Mouse (Mus musculus) spleen, adult 2 months (tissue): Measurements from ENCODE around the gene Slc22a20. TPM values are rescaled to one million over a fixed set of nuclear protein-coding genes. Genes with fewer than 3 reads are reported as not detected.

Source experiments
- DNase-seq, 2 experiments: peaks; one replicate each; pipeline versions ENCODE4 v3.0.0 to v3.0.0-alpha.2; 2012 to 2021; ENCODE audit warnings: low spot score in 2 of 2, low read depth in 1 of 2
- H3K27ac ChIP-seq: fragments of 200-500 bp; 2 replicates; pipeline ENCODE4 v1.5.1; 2012; ENCODE audit warnings: low read length, inconsistent platforms; ENCODE audit not compliant: insufficient read depth
- H3K27me3 ChIP-seq: fragments of 200-500 bp; 2 replicates; pipeline ENCODE4 v1.6.1; 2012; ENCODE audit warnings: mild to moderate bottlenecking, moderate library complexity, low read length, inconsistent platforms; ENCODE audit not compliant: control insufficient read depth, insufficient read depth
- H3K36me3 ChIP-seq: fragments of 200-500 bp; 2 replicates; pipeline ENCODE4 v1.6.1; 2012; ENCODE audit warnings: mild to moderate bottlenecking, low read length, inconsistent platforms; ENCODE audit not compliant: control insufficient read depth, insufficient read depth
- H3K4me1 ChIP-seq: fragments of 200-500 bp; 2 replicates; pipeline ENCODE4 v1.6.1; 2011; ENCODE audit warnings: inconsistent platforms; ENCODE audit not compliant: control insufficient read depth, insufficient read depth, insufficient read length
- H3K4me3 ChIP-seq: fragments of 200-500 bp; 2 replicates; pipeline ENCODE4 v1.5.1; 2011; ENCODE audit warnings: mild to moderate bottlenecking, inconsistent platforms; ENCODE audit not compliant: insufficient read depth, insufficient read length; ENCODE audit errors: extremely low read depth
- CTCF ChIP-seq: fragments of 200-500 bp; IDR thresholded peaks from 2 replicates; pipeline ENCODE4 v1.5.1; 2011; ENCODE audit warnings: mild to moderate bottlenecking, inconsistent platforms; ENCODE audit not compliant: insufficient read depth, insufficient read length, insufficient replicate concordance; ENCODE audit errors: extremely low read depth
- POLR2A ChIP-seq: fragments of 200-500 bp; IDR thresholded peaks from 2 replicates; pipeline ENCODE4 v1.6.1; 2011; ENCODE audit warnings: low read depth, low read length, inconsistent platforms
- WGBS: fragments of 180-500 bp; shearing (Covaris S2); methylation state at CpG from one replicate; pipeline ENCODE4 v1.1.7; 2018; 5-methylcytosine and 5-hydroxymethylcytosine counted together
- polyA plus RNA-seq: library from polyadenylated mRNA; depleted of rRNA; stranded (reverse); fragments of >200 nt; gene quantifications from 2 replicates; pipeline ENCODE4 v1.2.3, GENCODE M21; 2012

Gene Slc22a20
- polyA plus RNA-seq, 1 experiment, result not detected

GRCm38 (mm10) chr19:6007013-6007412 lies 21.1 kb upstream of the Slc22a20 start:
- Histone ChIP-seq H3K4me1 (0 out of 2 replicates have a peak, but pooled peaks cover 2% of the 10 kb centered on the region), H3K4me3 (no peak overlapping the region), H3K27me3 (no peaks in the 10 kb centered on the region), H3K27ac (no peak overlapping the region), H3K36me3 (peaks cover 44% of the 10 kb centered on the region)
- no peak for DNase-seq
- no peak for TF ChIP-seq CTCF
- TF ChIP-seq POLR2A, result no peak
- 96% methylated on average over 13 of the region's 13 CpGs for WGBS

GRCm38 (mm10) chr19:6005541-6005940 lies 19.6 kb upstream of the Slc22a20 start:
- no peak for DNase-seq
- peaks cover 42% of the 10 kb centered on the region for H3K36me3 ChIP-seq
- WGBS, result 93% methylated on average over 11 of the region's 11 CpGs

GRCm38 (mm10) chr19:5999969-6000368 lies 14.0 kb upstream of the Slc22a20 start:
- Histone ChIP-seq H3K4me1 (0 out of 2 replicates have a peak, but pooled peaks cover 2% of the 10 kb centered on the region), H3K36me3 (peaks cover 25% of the 10 kb centered on the region)
- 85% methylated on average over 5 of the region's 5 CpGs for WGBS

More at GRCm38 (mm10) chr19:6005541-6005940, 19.6 kb upstream of the Slc22a20 start:
- H3K27ac ChIP-seq, result no peak overlapping the region
- H3K4me3 ChIP-seq, result no peak overlapping the region
- no peak for TF ChIP-seq POLR2A
- no peak for TF ChIP-seq CTCF
- 0 out of 2 replicates have a peak, but pooled peaks cover 2% of the 10 kb centered on the region for H3K4me1 ChIP-seq
- H3K27me3 ChIP-seq, result no peaks in the 10 kb centered on the region

GRCm38 (mm10) chr19:5998180-5998579 lies 12.2 kb upstream of the Slc22a20 start:
- TF ChIP-seq CTCF, result no peak
- no peak for TF ChIP-seq POLR2A
- Histone ChIP-seq H3K27ac (no peak overlapping the region), H3K27me3 (no peaks in the 10 kb centered on the region), H3K4me1 (no peaks in the 10 kb centered on the region), H3K4me3 (no peak overlapping the region), H3K36me3 (peaks cover 33% of the 10 kb centered on the region)
- no peak for DNase-seq
- WGBS, result 96% methylated on average over 3 of the region's 3 CpGs

More at GRCm38 (mm10) chr19:5999969-6000368, 14.0 kb upstream of the Slc22a20 start:
- no peak for DNase-seq
- H3K27me3 ChIP-seq, result no peaks in the 10 kb centered on the region
- no peak overlapping the region for H3K4me3 ChIP-seq
- TF ChIP-seq CTCF (no peak), POLR2A (no peak)
- H3K27ac ChIP-seq, result no peak overlapping the region

GRCm38 (mm10) chr19:5994711-5995110 lies 8.8 kb upstream of the Slc22a20 start:
- DNase-seq, result no peak
- Histone ChIP-seq H3K4me3 (no peak overlapping the region), H3K36me3 (peaks cover 45% of the 10 kb centered on the region), H3K27me3 (no peaks in the 10 kb centered on the region), H3K4me1 (no peaks in the 10 kb centered on the region), H3K27ac (no peak overlapping the region)
- TF ChIP-seq POLR2A, result no peak
- no peak for TF ChIP-seq CTCF
- WGBS, result 93% methylated on average over 14 of the region's 14 CpGs

GRCm38 (mm10) chr19:5992012-5992411 lies 6.1 kb upstream of the Slc22a20 start:
- WGBS, result 58% methylated on average over 7 of the region's 7 CpGs
- Histone ChIP-seq H3K4me3 (no peak overlapping the region), H3K27me3 (no peaks in the 10 kb centered on the region), H3K4me1 (peaks cover 11% of the 10 kb centered on the region; the same call in 1 of the 2 replicates), H3K27ac (no peak overlapping the region), H3K36me3 (peaks cover 40% of the 10 kb centered on the region)
- no peak for DNase-seq
- TF ChIP-seq POLR2A (no peak), CTCF (no peak)

GRCm38 (mm10) chr19:5991467-5991866 lies 5.5 kb upstream of the Slc22a20 start:
- no peak for DNase-seq
- peaks cover 11% of the 10 kb centered on the region; the same call in 1 of the 2 replicates for H3K4me1 ChIP-seq
- 89% methylated on average over 7 of the region's 7 CpGs for WGBS
- no peak overlapping the region for H3K4me3 ChIP-seq
- H3K27ac ChIP-seq, result no peak overlapping the region
- H3K36me3 ChIP-seq, result peaks cover 36% of the 10 kb centered on the region
- no peak for TF ChIP-seq CTCF
- TF ChIP-seq POLR2A, result no peak
- no peaks in the 10 kb centered on the region for H3K27me3 ChIP-seq
